Mouse (Mus musculus) left cerebral cortex, postnatal 14 days (tissue): Measurements from ENCODE around the gene Kcnh5. TPM values are rescaled to one million over a fixed set of nuclear protein-coding genes. Genes with fewer than 3 reads are reported as not detected.

Experiments used
- DNase-seq, 2 experiments: peaks; one replicate each; pipeline ENCODE4 v3.0.0; 2021 to 2022; ENCODE audit warnings: low spot score in 2 of 2, mixed read lengths in 1 of 2
- intact Hi-C: fragments of 180-260 bp; cut with DNase I; formaldehyde crosslinking; loops from one replicate; pipeline ENCODE4 v1.15.1; 2025
- long read RNA-seq, 2 experiments: library from polyadenylated mRNA; stranded (forward); transcript quantifications; one replicate each; pipeline ENCODE4 v2.0.0; 2021
- total RNA-seq, 2 experiments: library from RNA; stranded (reverse); gene quantifications; 2 replicates each; pipeline ENCODE4 v1.2.3; 2021

Gene Kcnh5
- total RNA-seq: 100 to 1,000 TPM in 1 of 2 experiments, 10 to 100 TPM in 1; 77.5 to 111 TPM
- long read RNA-seq, experiment 1, full-length matches to known transcripts: 3 of 6 reads
- long read RNA-seq, experiment 1, partial matches to known transcripts: 1 of 6 reads
- long read RNA-seq, experiment 1, other reads (novel, unspliced or antisense): 2 of 6 reads
- long read RNA-seq, experiment 2, full-length matches to known transcripts: 6 of 10 reads
- long read RNA-seq, experiment 2, partial matches to known transcripts: 3 of 10 reads
- long read RNA-seq, experiment 2, other reads (novel, unspliced or antisense): 1 of 10 reads

DNA sequence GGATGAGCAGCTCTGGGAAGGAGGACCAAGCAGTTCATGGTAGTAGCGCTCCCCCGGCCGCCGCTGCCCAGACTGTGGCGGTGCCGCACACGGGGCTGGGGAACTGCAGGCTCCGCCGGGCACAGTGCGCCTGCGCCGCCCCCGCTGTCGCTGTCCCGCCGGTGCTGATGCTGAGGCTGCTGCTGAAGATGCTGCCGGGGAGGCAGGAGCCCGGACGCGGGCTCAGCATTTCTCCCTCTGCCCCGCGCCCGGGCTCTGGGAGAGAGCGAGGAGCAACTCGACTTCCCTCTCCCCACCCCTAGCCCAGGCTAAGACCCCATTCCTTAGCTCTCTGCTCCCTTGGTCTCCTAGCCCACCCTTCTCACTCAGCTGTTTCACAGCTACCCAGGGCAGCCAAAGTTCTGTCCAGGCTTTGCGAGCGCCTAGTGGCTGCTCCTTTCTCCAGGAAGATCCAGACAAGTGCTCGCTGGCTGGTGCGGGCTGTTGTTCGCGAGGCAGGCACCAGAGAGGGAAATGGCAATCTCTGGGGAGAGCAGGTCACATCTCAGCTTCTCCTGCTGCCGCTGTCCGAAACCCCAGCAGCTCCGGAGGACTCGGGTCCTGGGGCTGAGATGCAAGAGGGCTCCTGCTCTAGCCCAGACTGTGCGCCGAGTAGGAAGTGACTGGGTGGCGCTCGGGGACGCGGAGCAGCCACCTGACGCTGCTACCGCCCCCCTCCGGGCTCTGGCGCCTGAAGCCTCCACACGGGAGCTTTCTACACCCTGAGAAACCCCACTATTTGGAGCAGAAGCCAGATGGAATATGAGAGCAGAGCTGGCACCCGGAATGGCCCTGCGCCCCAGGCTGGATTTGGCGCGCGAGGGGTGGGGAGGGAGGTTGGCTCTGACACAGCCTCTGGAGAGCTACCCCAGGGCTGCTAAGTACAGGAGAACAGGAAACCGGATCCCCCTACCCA lies at the start of gene Kcnh5:
Gene Kcnh5, minus strand, starts transcription at position 642 of the 955 bp plus-strand sequence.
- DNase-seq: peak; percentile 60 to 74
- intact Hi-C loops: loop anchor here (5.0 kb wide), 1 partner anchor 850 kb away; no protein-coding TSS in a partner anchor

DNA sequence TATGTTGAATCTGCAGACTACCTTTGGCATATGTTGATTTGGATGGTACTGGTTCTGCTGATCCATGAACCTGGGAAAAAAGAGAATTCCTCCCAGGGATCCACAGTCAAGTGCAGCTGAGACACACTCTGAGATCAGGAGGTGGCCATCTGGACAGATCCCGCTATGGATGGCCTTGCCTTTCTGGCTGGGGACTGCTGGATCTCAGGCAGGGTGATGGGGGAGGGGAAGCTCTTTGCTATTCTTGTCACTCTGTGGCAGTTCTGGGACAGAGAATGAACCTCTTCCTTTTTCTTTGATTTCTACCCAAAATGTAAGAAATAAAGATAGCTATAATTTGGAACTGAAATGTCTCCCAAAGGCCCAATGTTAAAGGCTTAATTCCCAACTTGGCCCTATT lies 46.8 kb upstream of the Kcnh5 start:
- peak in 1 of 2 experiments; percentile 8 for DNase-seq
- intact Hi-C loops: no loop called here

DNA sequence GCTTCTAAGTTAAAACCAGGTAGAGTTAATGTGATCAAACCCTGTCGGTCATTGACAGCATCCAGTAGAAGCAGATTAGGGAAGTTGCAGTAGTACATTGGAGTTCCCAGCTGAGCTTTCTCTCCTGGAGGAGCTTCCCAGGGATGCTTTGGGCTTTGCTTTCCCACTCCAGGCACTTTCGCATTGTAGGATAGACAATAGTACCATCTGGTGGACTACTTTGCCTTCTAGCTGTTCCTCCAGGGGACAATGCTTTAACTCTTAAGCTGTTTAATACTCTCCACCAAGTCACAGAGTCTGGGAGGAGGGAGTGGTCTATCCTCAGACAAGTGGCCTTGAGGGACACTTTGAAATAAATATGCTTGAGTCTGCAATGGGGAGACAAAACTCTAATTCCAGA lies 12.3 kb upstream of the Kcnh5 start:
- peak in 1 of 2 experiments; percentile 10 for DNase-seq
- intact Hi-C loops: no loop called here

DNA sequence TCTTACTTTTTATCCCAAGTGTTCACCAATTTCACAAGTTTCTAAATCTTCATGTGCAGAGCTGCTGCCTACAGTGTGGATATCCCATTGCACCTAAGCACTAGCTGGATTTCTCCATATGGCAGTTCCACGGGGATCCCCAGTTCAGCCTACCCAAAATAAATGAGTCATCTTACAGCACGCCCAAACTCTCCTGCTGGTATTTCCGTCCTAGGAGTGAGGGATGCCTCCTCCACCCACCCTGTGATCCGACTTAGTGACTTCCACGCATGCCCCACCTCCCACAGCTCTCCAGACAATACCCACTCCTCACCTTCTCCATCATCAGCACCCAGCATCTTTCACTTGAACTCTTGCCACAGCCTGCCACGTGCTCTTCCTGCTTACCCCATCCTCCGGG lies 5.5 kb upstream of the Kcnh5 start:
- intact Hi-C loops: no loop called here
- peak; percentile 60 to 69 for DNase-seq

DNA sequence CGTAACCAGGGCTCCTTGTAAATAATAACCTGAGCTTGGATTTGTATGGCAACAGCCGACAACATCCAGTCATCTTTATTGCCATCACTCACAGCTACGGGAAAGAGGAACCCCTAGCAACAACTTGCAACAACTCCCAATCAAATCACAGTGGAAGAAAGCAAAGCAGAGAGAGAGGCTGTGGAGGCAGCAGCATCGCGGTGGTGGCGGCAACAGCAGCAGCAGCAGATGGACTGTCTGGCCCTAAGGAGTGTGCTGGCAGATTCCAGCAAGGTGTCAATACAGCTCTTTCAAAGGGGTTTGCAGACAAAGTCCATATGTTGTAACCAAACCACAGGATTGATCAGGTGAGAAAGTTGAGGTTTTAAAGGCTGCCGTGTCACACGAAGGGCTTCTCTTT lies 2.4 kb upstream of the Kcnh5 start:
- intact Hi-C loops: loop anchor here (5.0 kb wide), 1 partner anchor 852 kb away; no protein-coding TSS in a partner anchor
- DNase-seq: peak; percentile 49 to 50

DNA sequence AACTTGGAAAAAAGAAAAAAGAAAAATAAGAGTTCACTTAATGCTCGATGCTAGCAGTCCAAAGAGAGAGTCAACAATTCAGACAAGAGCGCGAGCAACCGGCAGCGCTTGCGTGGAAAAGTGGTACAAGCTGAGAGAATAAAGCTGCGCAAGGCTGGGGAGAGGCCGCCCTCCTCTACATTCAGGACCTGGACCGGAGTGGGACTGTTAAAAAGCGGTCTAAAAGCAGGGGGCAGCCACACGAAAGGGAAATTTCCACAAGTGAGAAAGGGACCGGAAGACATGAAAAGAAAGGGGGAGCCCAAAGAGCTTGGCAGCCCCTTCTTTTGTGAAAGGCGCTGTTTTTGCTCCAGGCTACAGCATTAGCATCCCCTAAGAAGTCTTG lies 506 bp upstream of the Kcnh5 start:
- peak in 1 of 2 experiments; percentile 22 for DNase-seq
- intact Hi-C loops: loop anchor here (5.0 kb wide), 1 partner anchor 850 kb away; no protein-coding TSS in a partner anchor

DNA sequence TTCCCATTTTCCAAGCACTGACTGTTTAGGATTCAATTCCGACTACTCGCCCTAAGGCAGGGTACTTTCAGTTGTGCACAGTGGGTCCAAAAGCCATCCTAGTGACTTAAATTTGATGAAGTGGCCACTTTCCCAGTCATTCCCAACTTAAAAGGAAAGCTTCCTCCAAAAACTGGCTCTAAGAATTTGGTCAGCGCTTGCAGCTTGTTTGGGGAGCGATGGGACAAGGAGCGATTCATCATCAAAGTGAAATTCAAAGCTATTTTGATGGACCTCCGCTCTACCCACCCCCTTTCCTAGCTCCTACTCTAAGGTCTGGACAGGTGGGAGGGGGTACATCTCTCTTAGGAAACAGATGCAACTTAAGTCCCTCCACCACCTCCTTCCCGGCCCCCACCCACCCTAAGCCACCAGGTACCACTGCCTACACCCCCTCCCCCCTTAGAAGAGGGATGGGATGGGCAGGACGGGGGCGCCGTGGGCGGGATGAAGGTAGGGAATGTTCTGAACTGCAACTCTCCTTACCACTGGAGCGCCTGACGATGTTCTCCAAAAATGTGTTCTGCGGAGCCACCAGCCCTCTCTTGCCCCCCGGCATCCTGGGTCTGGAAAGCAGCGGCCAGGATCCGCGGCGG lies 1.1 kb downstream of the Kcnh5 start:
- intact Hi-C loops: loop anchor here (5.0 kb wide), 1 partner anchor 849 kb away; no protein-coding TSS in a partner anchor
- DNase-seq: peak in 1 of 2 experiments; percentile 19

DNA sequence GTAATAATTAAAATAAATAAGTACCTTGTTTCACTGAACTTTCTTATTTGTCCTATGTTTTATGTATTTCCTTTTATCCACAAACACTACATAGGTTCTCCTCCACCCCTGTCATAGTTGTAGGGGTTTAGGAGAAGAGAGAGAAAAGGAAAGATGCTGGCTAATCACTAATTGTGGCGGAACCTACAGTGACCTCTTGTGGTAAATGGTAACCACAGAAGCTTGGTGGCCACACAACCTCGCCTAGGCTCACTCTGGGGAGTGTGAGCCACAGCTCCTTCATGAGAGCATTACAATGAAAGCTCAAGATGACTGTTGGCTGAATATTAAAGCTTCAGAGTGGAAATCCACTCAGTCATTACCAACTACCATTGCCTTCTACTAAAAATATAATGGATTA lies 6.2 kb downstream of the Kcnh5 start:
- intact Hi-C loops: no loop called here
- DNase-seq: peak in 1 of 2 experiments; percentile 18

DNA sequence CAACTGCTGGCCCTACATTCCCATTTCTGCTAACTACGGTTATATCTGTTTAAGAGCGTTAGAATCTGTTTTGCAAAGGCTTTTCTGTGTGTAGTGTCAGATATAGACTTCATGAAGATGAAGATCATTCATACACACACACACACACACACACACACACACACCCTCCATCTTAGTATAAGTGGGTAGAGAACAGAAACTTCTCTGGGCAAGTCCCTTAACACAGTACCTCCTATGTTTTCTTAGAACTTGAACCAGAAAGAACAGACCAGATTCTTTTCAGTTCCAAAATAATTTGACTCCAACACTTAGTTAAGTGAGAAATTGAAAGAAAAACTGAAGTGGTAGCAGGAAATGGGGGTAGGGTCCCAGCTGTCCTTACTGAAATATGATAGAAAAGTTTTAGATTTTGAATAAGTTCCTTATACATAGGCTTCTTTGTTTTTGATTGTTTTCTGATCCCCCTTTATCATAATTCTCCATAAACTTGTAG lies 24.0 kb downstream of the Kcnh5 start:
- no peak for DNase-seq
- intact Hi-C loops: no loop called here

DNA sequence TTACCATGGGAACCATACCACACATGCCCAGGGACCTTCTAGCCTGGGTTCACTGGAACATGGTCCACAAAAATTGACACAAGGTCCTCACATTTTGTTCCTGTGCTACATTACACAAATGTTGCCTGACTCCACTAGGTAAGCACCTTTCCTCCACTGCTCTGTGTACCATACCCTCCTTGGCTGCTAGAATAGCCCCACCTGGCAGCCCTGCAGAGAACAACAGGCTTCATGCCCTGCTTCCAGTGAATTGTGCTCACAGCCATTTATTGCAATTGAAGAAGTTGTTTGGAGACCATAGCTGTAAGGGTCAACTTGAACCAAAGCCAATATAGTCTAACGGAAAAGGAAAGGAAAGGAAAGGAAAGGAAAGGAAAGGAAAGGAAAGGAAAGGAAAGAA lies 37.3 kb downstream of the Kcnh5 start:
- intact Hi-C loops: no loop called here
- DNase-seq: no peak

DNA sequence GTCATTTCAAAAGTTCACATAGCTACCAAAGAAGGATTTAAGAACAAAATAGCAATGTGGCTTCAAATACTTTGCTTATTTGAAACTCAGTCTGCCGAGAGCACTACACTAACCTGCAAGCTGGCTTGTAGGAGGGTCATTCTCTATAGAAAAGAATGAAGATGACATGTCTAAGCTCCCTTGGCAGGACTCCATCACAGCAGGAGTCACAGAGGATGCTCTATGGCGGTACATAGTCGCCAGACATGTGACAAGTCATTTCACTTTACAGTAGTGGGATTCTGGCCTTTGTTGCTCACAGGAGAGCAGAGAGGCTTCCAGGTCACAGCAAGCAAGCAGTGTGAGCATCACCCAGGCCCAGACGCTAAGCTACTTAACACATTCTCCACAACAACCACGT lies 85.2 kb downstream of the Kcnh5 start:
- intact Hi-C loops: no loop called here
- no peak for DNase-seq

DNA sequence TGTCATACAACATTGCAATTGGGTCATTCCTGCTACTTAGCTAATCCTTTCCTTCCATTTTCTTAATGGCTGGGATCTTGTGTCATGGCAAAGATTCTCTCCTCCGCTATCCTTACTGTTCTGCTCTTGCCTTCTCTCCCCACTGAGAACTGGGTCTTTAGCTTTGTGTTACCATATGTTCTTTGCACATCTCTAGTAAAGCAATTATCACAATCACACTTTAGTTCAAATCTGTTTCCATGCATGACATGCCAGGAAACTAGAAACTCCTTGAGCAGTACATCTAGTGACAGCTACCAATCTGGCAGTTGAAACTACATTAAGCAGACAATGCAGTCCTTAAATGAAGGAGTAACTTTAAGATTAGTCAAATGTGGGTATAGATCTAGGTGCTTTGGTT lies 86.2 kb downstream of the Kcnh5 start:
- DNase-seq: no peak
- intact Hi-C loops: no loop called here

DNA sequence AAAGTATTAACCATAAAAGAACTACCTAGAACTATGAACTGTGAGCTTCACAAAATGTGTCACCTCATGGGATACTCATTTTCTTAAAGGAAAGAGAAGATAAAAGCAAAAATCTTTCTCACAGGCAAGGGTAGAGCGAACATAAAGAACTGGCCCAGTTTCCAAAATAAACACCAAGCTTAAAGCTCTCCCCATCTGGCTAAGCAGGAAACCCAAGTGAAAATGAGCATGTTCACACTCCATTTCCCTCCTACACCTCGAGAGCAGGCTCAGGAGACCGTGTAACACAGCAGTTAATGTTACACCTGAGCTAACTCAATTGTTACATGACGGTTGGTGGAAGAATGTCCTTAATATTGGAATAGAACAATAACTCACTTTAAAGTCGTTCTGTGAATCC lies 100.0 kb downstream of the Kcnh5 start:
- intact Hi-C loops: no loop called here

DNA sequence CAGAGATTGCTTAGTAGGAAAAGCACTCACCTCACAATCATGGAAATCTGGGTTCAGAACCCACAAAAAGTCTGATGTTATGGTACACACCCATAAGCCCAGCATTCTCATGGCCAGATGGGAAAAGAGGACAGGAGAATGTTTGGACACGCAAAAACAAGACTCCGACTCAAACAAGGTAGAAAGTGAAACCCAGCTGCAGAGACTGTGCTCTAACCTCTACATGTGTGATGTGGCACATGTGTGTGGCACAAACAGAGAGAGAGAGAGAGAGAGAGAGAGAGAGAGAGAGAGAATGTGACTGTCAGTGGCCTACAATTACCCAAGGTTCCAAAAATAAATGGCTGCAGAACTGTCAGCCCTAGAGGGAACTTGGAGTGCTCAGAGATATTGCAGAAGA lies 106.1 kb downstream of the Kcnh5 start:
- DNase-seq: no peak
- intact Hi-C loops: no loop called here

More for the DNA sequence above, 100.0 kb downstream of the Kcnh5 start:
- peak; percentile 15 to 52 for DNase-seq

DNA sequence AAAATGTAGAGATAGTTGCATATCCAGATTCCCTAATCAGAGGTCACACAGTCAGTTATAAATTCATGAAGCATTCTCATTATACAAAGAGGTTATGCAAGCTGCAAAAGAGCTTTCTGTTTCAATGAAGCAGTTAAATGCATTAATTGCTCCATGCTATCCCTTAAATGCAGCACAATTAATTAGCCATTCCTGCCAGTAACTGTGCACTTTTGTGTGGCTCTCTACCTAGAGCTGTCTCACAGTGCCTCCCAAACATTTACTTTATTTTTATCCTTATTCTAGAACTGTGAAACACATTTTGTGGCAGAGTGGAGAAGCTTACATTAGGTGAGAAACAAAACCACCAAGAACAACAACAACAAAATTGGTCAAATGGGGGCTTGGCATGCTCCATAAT lies 114.6 kb downstream of the Kcnh5 start:
- intact Hi-C loops: no loop called here
- no peak for DNase-seq

DNA sequence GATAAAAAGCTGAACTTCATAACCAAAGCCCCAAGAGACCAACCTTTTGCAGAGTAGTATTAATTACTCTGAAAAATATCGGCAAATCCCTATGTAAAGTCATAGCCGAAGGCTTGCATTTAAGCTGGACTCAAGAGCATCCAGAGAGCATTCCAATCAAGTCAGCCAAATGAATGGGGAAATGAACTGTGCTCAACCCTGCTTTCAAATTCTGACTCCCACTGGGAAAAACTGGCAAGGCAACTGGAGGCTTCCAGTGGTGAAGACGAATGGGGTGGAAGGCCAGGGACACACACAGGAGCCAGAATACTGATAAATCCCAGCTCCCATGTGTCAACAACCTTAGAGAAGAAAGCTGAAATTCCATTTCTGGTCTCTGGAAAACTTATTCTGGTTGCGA lies 115.4 kb downstream of the Kcnh5 start:
- intact Hi-C loops: no loop called here
- no peak for DNase-seq

DNA sequence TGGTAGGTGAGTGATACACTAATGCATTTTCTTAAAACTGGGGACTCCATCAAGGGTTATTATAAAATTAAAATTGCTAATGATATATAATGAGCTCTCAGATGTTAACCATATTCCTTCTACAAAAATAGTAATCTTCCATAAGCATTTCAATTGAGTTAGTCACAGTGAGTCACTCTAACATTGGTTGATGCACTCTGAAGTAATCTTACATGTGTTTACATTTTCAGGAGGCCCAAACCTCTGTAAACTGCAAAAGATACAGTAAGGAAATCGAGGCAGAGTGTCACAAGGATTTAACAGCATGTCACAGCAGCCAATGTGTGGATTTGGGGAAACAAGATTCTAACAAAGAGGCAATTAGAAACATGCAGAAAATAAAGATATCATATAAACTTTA lies 123.4 kb downstream of the Kcnh5 start:
- intact Hi-C loops: no loop called here
- DNase-seq: no peak

DNA sequence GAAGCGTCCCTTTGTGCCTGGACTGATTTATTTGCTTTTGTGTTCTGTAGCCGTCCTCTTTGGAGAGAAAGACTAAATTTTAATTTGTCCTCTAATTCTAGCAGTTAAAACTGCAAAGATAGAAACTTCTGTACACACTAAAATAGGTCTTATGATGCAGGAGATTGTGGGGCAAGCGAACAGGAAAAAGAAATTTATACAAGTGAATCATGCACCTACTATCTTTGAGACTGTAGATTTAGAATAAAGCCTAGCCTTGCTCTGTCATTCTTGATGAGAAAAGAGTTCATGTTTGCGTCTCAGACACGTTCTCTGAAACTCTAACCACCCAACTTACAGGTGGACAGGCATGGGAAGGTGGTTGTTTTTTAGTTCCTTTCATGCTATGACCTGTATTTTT lies 140.4 kb downstream of the Kcnh5 start:
- intact Hi-C loops: no loop called here

DNA sequence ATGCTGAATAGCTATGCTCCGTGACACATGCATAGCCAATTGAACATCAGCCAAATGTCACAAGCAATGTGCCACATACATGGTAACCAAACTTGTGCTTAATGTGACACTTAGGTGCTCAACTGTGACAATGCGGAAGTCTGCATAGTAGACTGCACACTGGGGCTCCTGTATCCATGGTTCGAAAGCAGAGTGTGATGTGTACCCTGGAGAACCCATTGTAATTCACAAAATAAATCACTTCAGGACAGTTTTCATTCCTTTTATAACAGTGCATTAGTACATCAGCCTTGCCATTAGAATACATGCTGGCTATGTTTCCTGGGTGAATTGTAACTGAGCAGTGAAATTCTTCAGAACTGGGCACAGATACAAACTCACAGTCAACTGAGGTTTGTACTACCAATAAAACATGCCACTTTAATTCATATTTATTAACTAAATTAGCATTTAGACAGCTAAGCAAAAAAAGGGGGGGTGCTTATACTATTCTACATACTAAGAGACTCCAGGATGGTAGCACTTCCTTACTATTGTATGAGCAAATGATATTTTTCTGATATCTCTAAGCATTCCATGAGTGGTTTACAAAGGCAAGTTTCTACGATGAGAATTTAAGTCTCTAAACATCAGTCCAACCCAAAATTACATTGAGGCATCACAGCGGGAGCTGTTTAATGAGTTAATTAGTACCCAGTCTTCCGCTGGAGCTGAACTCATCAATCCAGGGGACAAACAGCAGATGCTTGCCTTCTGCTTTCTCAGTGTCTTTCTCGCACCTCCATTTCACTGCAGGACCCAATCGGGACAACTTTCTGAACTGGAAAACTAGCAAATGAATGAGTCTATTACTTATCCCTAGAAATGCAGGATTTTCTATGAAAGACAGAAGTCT lies 144.9 kb downstream of the Kcnh5 start:
- intact Hi-C loops: no loop called here

More for the DNA sequence above, 140.4 kb downstream of the Kcnh5 start:
- no peak for DNase-seq

More for the DNA sequence above, 144.9 kb downstream of the Kcnh5 start:
- no peak for DNase-seq
